Mouse (Mus musculus): ENCODE results near the gene Xntrpc. TPM values are rescaled to one million over a fixed set of nuclear protein-coding genes. Genes with fewer than 3 reads are reported as not detected.

Gene Xntrpc
- polyA plus RNA-seq, 1 experiment from 2014 or later = 0.86 TPM

DNA sequence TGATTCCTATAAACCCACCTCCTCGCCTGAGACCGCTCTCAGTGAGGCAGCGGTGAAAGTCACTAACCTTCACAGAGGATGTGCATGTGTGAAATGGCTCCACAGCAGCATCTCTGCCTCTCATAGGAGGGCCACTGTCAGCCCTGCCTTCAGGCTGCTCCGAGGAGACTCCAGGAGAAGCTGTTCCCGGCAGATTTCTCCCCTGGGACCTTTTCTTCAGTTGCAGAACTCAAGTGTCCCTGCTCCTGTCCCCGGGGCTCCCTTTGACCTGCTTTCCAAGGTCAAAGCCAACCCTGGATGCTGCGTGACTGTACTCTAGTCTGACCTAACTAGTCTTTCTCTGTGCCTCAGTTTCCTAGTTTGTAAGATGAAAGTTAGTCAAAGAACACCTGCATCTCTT is 43.7 kb downstream of the Xntrpc start, which contains the start of gene Art5:
Gene Art5 (minus strand): TSS at position 319 of the 400 bp plus-strand sequence.
- Histone ChIP-seq H3K4me3 (replicated peaks) (no peak within 1 kb of the TSS), H3K4me2 (no peak within 1 kb of the TSS), H3K27ac (replicated peaks) (no peak within 1 kb of the TSS), H3K27me3 (replicated peaks) (no peaks in the 10 kb centered on the region), H3K9ac (replicated peaks) (no peak within 1 kb of the TSS), H3K36me3 (no peaks in the 10 kb centered on the region), H3K9me3 (replicated peaks) (no peaks in the 10 kb centered on the region), H3K4me1 (no peaks in the 10 kb centered on the region)
- WGBS = 83% methylated on average over 7 of the region's 7 CpGs
- no peak for ATAC-seq (ENCODE audit: low FRiP score)

- no peak for ATAC-seq (ENCODE audit: low FRiP score)
- 88% methylated on average over 4 of the region's 4 CpGs for WGBS
- H3K4me2 ChIP-seq = no peak overlapping the region
- H3K36me3 ChIP-seq = no peaks in the 10 kb centered on the region
- H3K4me3 ChIP-seq (replicated peaks) = no peak overlapping the region
- H3K27me3 ChIP-seq (replicated peaks) = no peaks in the 10 kb centered on the region
- no peak overlapping the region for H3K9ac ChIP-seq (replicated peaks)
- H3K27ac ChIP-seq (replicated peaks) = no peak overlapping the region
- H3K9me3 ChIP-seq (replicated peaks) = no peaks in the 10 kb centered on the region
- no peaks in the 10 kb centered on the region for H3K4me1 ChIP-seq
Measured at GRCm38 (mm10) chr7:102109746-102110145, 44.2 kb downstream of the Xntrpc start.

GRCm38 (mm10) chr7:102113151-102113729 is 47.7 kb downstream of the Xntrpc start:
- H3K4me3 ChIP-seq (replicated peaks) = no peak overlapping the region
- no peak overlapping the region for H3K27ac ChIP-seq (replicated peaks)
- H3K9me3 ChIP-seq (replicated peaks) = no peaks in the 10 kb centered on the region
- H3K4me1 ChIP-seq = no peaks in the 10 kb centered on the region
- H3K4me2 ChIP-seq = no peak overlapping the region
- H3K27me3 ChIP-seq (replicated peaks) = no peaks in the 10 kb centered on the region
- 80% methylated on average over 45 of the region's 45 CpGs for WGBS
- ATAC-seq (ENCODE audit: low FRiP score) = no peak
- no peak overlapping the region for H3K9ac ChIP-seq (replicated peaks)
- H3K36me3 ChIP-seq = peaks cover 5% of the 10 kb centered on the region

DNA sequence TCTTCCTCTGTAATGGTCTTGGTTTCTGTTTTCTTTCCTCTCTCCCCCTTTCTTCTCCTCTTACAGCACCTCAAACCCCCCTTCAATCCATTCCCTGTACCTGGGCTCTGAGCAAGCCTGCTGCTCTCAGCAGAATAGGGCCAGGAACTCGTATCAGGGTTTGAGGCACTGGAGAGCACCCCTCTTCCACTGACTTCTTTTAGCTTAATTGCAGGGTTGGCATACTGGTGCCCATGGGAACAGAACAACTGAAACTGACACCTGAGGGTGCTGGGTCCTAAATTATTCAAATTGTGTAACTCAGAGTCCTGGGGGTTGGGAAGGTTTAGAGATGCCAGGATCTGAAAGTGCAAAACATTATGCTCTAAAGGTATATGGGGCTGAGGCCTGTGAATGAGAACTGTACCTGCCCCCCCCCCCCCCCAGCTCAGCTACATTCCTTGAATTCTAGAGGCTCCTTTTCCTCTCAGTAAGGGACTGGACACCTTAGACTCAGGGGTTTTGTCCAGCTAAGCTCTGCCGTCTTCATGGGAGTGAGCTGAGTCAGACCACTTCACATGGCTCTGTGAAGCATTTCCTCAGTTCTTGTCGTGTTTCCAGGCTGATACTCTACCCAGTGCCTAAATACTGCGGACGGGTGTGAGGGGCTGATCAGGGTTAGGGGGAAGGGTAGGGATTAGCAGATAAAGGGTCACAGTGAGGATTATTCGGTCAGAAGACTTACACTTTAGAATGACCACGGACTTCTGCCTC is 51.2 kb downstream of the Xntrpc start, which contains the start of gene Chrna10:
Gene Chrna10 (minus strand): TSS at position 250 of the 753 bp plus-strand sequence.
- no peaks in the 10 kb centered on the region for H3K27me3 ChIP-seq (replicated peaks)
- no peak within 1 kb of the TSS for H3K9ac ChIP-seq (replicated peaks)
- no peak for ATAC-seq (ENCODE audit: low FRiP score)
- no peak within 1 kb of the TSS for H3K4me3 ChIP-seq (replicated peaks)
- 63% methylated on average over 7 of the region's 7 CpGs for WGBS
- peaks cover 38% of the 10 kb centered on the region for H3K36me3 ChIP-seq
- no peaks in the 10 kb centered on the region for H3K4me1 ChIP-seq
- no peak within 1 kb of the TSS for H3K27ac ChIP-seq (replicated peaks)
- no peak within 1 kb of the TSS for H3K4me2 ChIP-seq
- H3K9me3 ChIP-seq (replicated peaks) = no peaks in the 10 kb centered on the region

GRCm38 (mm10) chr7:102117382-102117781 is 51.9 kb downstream of the Xntrpc start:
- H3K4me3 ChIP-seq (replicated peaks) = no peak overlapping the region
- ATAC-seq (ENCODE audit: low FRiP score) = no peak
- H3K36me3 ChIP-seq = peaks cover 44% of the 10 kb centered on the region
- H3K4me1 ChIP-seq = no peaks in the 10 kb centered on the region
- 82% methylated on average over 6 of the region's 6 CpGs for WGBS
- H3K4me2 ChIP-seq = no peak overlapping the region
- H3K27ac ChIP-seq (replicated peaks) = no peak overlapping the region
- no peaks in the 10 kb centered on the region for H3K27me3 ChIP-seq (replicated peaks)
- H3K9ac ChIP-seq (replicated peaks) = no peak overlapping the region
- no peaks in the 10 kb centered on the region for H3K9me3 ChIP-seq (replicated peaks)

GRCm38 (mm10) chr7:102120326-102120725 is 54.8 kb downstream of the Xntrpc start:
- H3K4me2 ChIP-seq = no peak overlapping the region
- peaks cover 73% of the 10 kb centered on the region for H3K36me3 ChIP-seq
- no peak overlapping the region for H3K9ac ChIP-seq (replicated peaks)
- H3K27me3 ChIP-seq (replicated peaks) = no peaks in the 10 kb centered on the region
- no peaks in the 10 kb centered on the region for H3K4me1 ChIP-seq
- H3K4me3 ChIP-seq (replicated peaks) = no peak overlapping the region
- no peaks in the 10 kb centered on the region for H3K9me3 ChIP-seq (replicated peaks)
- no peak overlapping the region for H3K27ac ChIP-seq (replicated peaks)
- 92% methylated on average over 10 of the region's 10 CpGs for whole genome bisulfite sequencing
- no peak for ATAC-seq (ENCODE audit: low FRiP score)

- no peak overlapping the region for H3K27ac ChIP-seq (replicated peaks)
- H3K36me3 ChIP-seq = peaks cover 69% of the 10 kb centered on the region
- 96% methylated on average over 4 of the region's 4 CpGs for WGBS
- H3K4me2 ChIP-seq = no peak overlapping the region
- H3K9ac ChIP-seq (replicated peaks) = no peak overlapping the region
- no peaks in the 10 kb centered on the region for H3K9me3 ChIP-seq (replicated peaks)
- H3K27me3 ChIP-seq (replicated peaks) = no peaks in the 10 kb centered on the region
- no peaks in the 10 kb centered on the region for H3K4me1 ChIP-seq
- no peak overlapping the region for H3K4me3 ChIP-seq (replicated peaks)
- no peak for ATAC-seq (ENCODE audit: low FRiP score)
Measured at GRCm38 (mm10) chr7:102132395-102132794, 66.9 kb downstream of the Xntrpc start.

DNA sequence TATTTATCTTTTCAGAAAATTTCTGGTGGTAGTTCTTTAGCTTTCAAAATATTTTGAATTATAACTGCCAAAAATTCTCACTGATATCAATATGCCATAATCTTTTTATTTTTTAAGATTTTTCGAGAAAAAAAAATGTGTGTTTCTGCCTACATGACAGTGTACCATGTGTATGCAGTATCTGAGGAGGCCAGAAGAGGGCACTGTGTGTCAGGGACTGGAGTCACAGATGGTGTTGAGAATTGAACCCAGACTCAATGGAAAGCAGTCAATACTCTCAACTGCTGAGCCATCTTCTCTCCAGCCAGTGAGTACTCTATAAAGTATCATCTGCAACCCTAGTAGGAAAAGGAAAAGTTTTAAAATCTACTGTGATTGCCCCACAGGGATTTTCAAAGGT is 72.0 kb downstream of the Xntrpc start:
- H3K36me3 ChIP-seq = peaks cover 70% of the 10 kb centered on the region
- H3K9ac ChIP-seq (replicated peaks) = no peak overlapping the region
- H3K4me2 ChIP-seq = no peak overlapping the region
- no peak for ATAC-seq (ENCODE audit: low FRiP score)
- H3K27me3 ChIP-seq (replicated peaks) = no peaks in the 10 kb centered on the region
- no peaks in the 10 kb centered on the region for H3K4me1 ChIP-seq
- 91% methylated on average over 1 of the region's 1 CpGs for WGBS
- no peak overlapping the region for H3K4me3 ChIP-seq (replicated peaks)
- no peak overlapping the region for H3K27ac ChIP-seq (replicated peaks)
- no peaks in the 10 kb centered on the region for H3K9me3 ChIP-seq (replicated peaks)

GRCm38 (mm10) chr7:102137898-102138297 is 72.4 kb downstream of the Xntrpc start:
- H3K9me3 ChIP-seq (replicated peaks) = no peaks in the 10 kb centered on the region
- 98% methylated on average over 5 of the region's 5 CpGs for WGBS
- no peaks in the 10 kb centered on the region for H3K4me1 ChIP-seq
- no peak overlapping the region for H3K4me3 ChIP-seq (replicated peaks)
- no peak overlapping the region for H3K4me2 ChIP-seq
- peaks cover 68% of the 10 kb centered on the region for H3K36me3 ChIP-seq
- H3K27me3 ChIP-seq (replicated peaks) = no peaks in the 10 kb centered on the region
- ATAC-seq (ENCODE audit: low FRiP score) = no peak
- no peak overlapping the region for H3K27ac ChIP-seq (replicated peaks)
- no peak overlapping the region for H3K9ac ChIP-seq (replicated peaks)

Other genes starting within 250 kb of the Xntrpc start
- gene Phox2a, start 247.4 kb upstream of the Xntrpc start, polyA plus RNA-seq (2015; fragmentation: Nextera tagmentation; extraction: Ambion mirVana) = 1.6 and 1.9 TPM in 2 replicates
- gene Inppl1, start 227.5 kb upstream of the Xntrpc start, polyA plus RNA-seq (2015; fragmentation: Nextera tagmentation; extraction: Ambion mirVana) = 11.5 and 16.2 TPM in 2 replicates
- 2.1 TPM in 2 replicates for gene Folr2, start 208.5 kb upstream of the Xntrpc start, polyA plus RNA-seq (2015; fragmentation: Nextera tagmentation; extraction: Ambion mirVana)
- gene Anapc15, start 202.0 kb upstream of the Xntrpc start, polyA plus RNA-seq (2015; fragmentation: Nextera tagmentation; extraction: Ambion mirVana) = 73.6 and 74.3 TPM in 2 replicates
- 1.7 and 8.7 TPM in 2 replicates for gene Folr1, start 194.9 kb upstream of the Xntrpc start, polyA plus RNA-seq (2015; fragmentation: Nextera tagmentation; extraction: Ambion mirVana)
- 156 and 158 TPM in 2 replicates for gene Lamtor1, start 159.8 kb upstream of the Xntrpc start, polyA plus RNA-seq (2015; fragmentation: Nextera tagmentation; extraction: Ambion mirVana)
- gene Tomt, start 159.4 kb upstream of the Xntrpc start, polyA plus RNA-seq (2015; fragmentation: Nextera tagmentation; extraction: Ambion mirVana) = 0.41 and 0.46 TPM in 2 replicates
- gene Lrrc51, start 131.8 kb upstream of the Xntrpc start, polyA plus RNA-seq (2015; fragmentation: Nextera tagmentation; extraction: Ambion mirVana) = 9.6 and 9.8 TPM in 2 replicates
- 32.1 and 40.1 TPM in 2 replicates for gene Numa1, start 131.6 kb upstream of the Xntrpc start, polyA plus RNA-seq (2015; fragmentation: Nextera tagmentation; extraction: Ambion mirVana)
- 3.8 and 5.1 TPM in 2 replicates for gene Il18bp, start 47.0 kb upstream of the Xntrpc start, polyA plus RNA-seq (2015; fragmentation: Nextera tagmentation; extraction: Ambion mirVana)
- 33.0 and 33.5 TPM in 2 replicates for gene Rnf121, start 244 bp upstream of the Xntrpc start, polyA plus RNA-seq (2015; fragmentation: Nextera tagmentation; extraction: Ambion mirVana)
- 27.0 and 30.6 TPM in 2 replicates for gene Xndc1, start 202 bp upstream of the Xntrpc start, polyA plus RNA-seq (2015; fragmentation: Nextera tagmentation; extraction: Ambion mirVana)
- gene Trpc2, start 17.4 kb downstream of the Xntrpc start, polyA plus RNA-seq (2015; fragmentation: Nextera tagmentation; extraction: Ambion mirVana) = 0.24 TPM in 1 of 2 replicates, not detected in the other
- 1.5 and 2.5 TPM in 2 replicates for gene Art1, start 36.0 kb downstream of the Xntrpc start, polyA plus RNA-seq (2015; fragmentation: Nextera tagmentation; extraction: Ambion mirVana)
- gene Art5, start 43.8 kb downstream of the Xntrpc start, polyA plus RNA-seq (2015; fragmentation: Nextera tagmentation; extraction: Ambion mirVana) = 0.23 and 0.52 TPM in 2 replicates
- not detected in 2 replicates for gene Chrna10, start 51.1 kb downstream of the Xntrpc start, polyA plus RNA-seq (2015; fragmentation: Nextera tagmentation; extraction: Ambion mirVana)
- 18.1 and 21.2 TPM in 2 replicates for gene Nup98, start 144.5 kb downstream of the Xntrpc start, polyA plus RNA-seq (2015; fragmentation: Nextera tagmentation; extraction: Ambion mirVana)
- gene Pgap2, start 144.5 kb downstream of the Xntrpc start, polyA plus RNA-seq (2015; fragmentation: Nextera tagmentation; extraction: Ambion mirVana) = 57.0 and 62.9 TPM in 2 replicates
- 18.4 and 37.9 TPM in 2 replicates for gene Rhog, start 190.3 kb downstream of the Xntrpc start, polyA plus RNA-seq (2015; fragmentation: Nextera tagmentation; extraction: Ambion mirVana)
- gene Stim1, start 202.1 kb downstream of the Xntrpc start, polyA plus RNA-seq (2015; fragmentation: Nextera tagmentation; extraction: Ambion mirVana) = 13.2 and 17.0 TPM in 2 replicates

All from neural tube, embryonic 15.5 days (tissue).